Mouse (Mus musculus): ENCODE measurements around the gene Colgalt1.

- no peak for TF ChIP-seq CTCF (IDR thresholded peaks at IDR 0.05; ENCODE audit: low read depth)
- no peak for TF ChIP-seq EP300 (IDR thresholded peaks at IDR 0.05; ENCODE audit: low read depth)
Observed at GRCm38 (mm10) chr8:71570291-71570954, 40.4 kb upstream of the Colgalt1 start.
